Mouse (Mus musculus): ENCODE measurements around the gene Drg1. TPM values are rescaled to one million over a fixed set of nuclear protein-coding genes. Genes with fewer than 3 reads are reported as not detected.
A peak's percentile ranks its signal among the peaks of the same experiment; 100 is the strongest.

Drg1 gene
- total and polyA plus RNA-seq, 2 experiments from 2014 or later, result 115 to 201 TPM

GRCm38 (mm10) chr11:3285940-3286339, 19.7 kb upstream of the Drg1 start:
- 84% methylated on average over 3 of the region's 3 CpGs for WGBS
- DNase-seq (no peak), ATAC-seq (no peak)
- H3K4me1 ChIP-seq (ENCODE audit: insufficient read depth), result no peaks in the 10 kb centered on the region
- no peak overlapping the region for H3K4me3 ChIP-seq (ENCODE audit: low read depth, low read length)
- no peak for TF ChIP-seq CTCF (IDR thresholded peaks at IDR 0.05; ENCODE audit: low read depth)
- no peak overlapping the region for H3K9ac ChIP-seq
- H3K27ac ChIP-seq (ENCODE audit: low read depth, low read length), result no peak overlapping the region
- no peaks in the 10 kb centered on the region for H3K27me3 ChIP-seq (ENCODE audit: insufficient read depth, low read length)
- no peaks in the 10 kb centered on the region for H3K9me3 ChIP-seq (ENCODE audit: low read length)
- no peaks in the 10 kb centered on the region for H3K36me3 ChIP-seq (ENCODE audit: insufficient read depth)
- H3K4me2 ChIP-seq (ENCODE audit: low read depth), result no peak overlapping the region

- no peak overlapping the region for H3K9ac ChIP-seq
- no peak for TF ChIP-seq CTCF (IDR thresholded peaks at IDR 0.05; ENCODE audit: low read depth)
- 90% methylated on average over 6 of the region's 6 CpGs for WGBS
- no peak for DNase-seq
- H3K27me3 ChIP-seq (ENCODE audit: insufficient read depth, low read length), result no peaks in the 10 kb centered on the region
- H3K27ac ChIP-seq (ENCODE audit: low read depth, low read length), result no peak overlapping the region
- ATAC-seq, result no peak
- no peaks in the 10 kb centered on the region for H3K9me3 ChIP-seq (ENCODE audit: low read length)
- H3K4me3 ChIP-seq (ENCODE audit: low read depth, low read length), result no peak overlapping the region
- no peaks in the 10 kb centered on the region for H3K36me3 ChIP-seq (ENCODE audit: insufficient read depth)
- no peak overlapping the region for H3K4me2 ChIP-seq (ENCODE audit: low read depth)
- H3K4me1 ChIP-seq (ENCODE audit: insufficient read depth), result no peaks in the 10 kb centered on the region
Measured at GRCm38 (mm10) chr11:3283645-3284044, 17.4 kb upstream of the Drg1 start.

GRCm38 (mm10) chr11:3282887-3283286, 16.7 kb upstream of the Drg1 start:
- DNase-seq, result no peak
- no peaks in the 10 kb centered on the region for H3K4me1 ChIP-seq (ENCODE audit: insufficient read depth)
- no peak overlapping the region for H3K9ac ChIP-seq
- H3K27ac ChIP-seq (ENCODE audit: low read depth, low read length), result no peak overlapping the region
- H3K9me3 ChIP-seq (ENCODE audit: low read length), result no peaks in the 10 kb centered on the region
- no peak overlapping the region for H3K4me3 ChIP-seq (ENCODE audit: low read depth, low read length)
- TF ChIP-seq CTCF (IDR thresholded peaks at IDR 0.05; ENCODE audit: low read depth), result no peak
- WGBS, result 86% methylated on average over 6 of the region's 6 CpGs
- H3K27me3 ChIP-seq (ENCODE audit: insufficient read depth, low read length), result no peaks in the 10 kb centered on the region
- no peaks in the 10 kb centered on the region for H3K36me3 ChIP-seq (ENCODE audit: insufficient read depth)
- no peak overlapping the region for H3K4me2 ChIP-seq (ENCODE audit: low read depth)
- ATAC-seq, result no peak

GRCm38 (mm10) chr11:3279729-3280128, 13.5 kb upstream of the Drg1 start:
- H3K27me3 ChIP-seq (ENCODE audit: insufficient read depth, low read length), result no peaks in the 10 kb centered on the region
- WGBS, result 80% methylated on average over 2 of the region's 2 CpGs
- no peak for DNase-seq
- H3K4me3 ChIP-seq (ENCODE audit: low read depth, low read length), result no peak overlapping the region
- no peak for ATAC-seq
- no peaks in the 10 kb centered on the region for H3K9me3 ChIP-seq (ENCODE audit: low read length)
- no peaks in the 10 kb centered on the region for H3K4me1 ChIP-seq (ENCODE audit: insufficient read depth)
- H3K9ac ChIP-seq, result no peak overlapping the region
- no peak overlapping the region for H3K27ac ChIP-seq (ENCODE audit: low read depth, low read length)
- no peak overlapping the region for H3K4me2 ChIP-seq (ENCODE audit: low read depth)
- H3K36me3 ChIP-seq (ENCODE audit: insufficient read depth), result no peaks in the 10 kb centered on the region
- TF ChIP-seq CTCF (IDR thresholded peaks at IDR 0.05; ENCODE audit: low read depth), result no peak

- H3K27ac ChIP-seq (ENCODE audit: low read depth, low read length), result no peak overlapping the region
- WGBS, result 65% methylated on average over 5 of the region's 5 CpGs
- no peak for DNase-seq
Measured at GRCm38 (mm10) chr11:3278351-3278750, 12.1 kb upstream of the Drg1 start.

GRCm38 (mm10) chr11:3269241-3269640, 3.0 kb upstream of the Drg1 start:
- Histone ChIP-seq H3K4me1 (ENCODE audit: insufficient read depth) (peaks cover 9% of the 10 kb centered on the region), H3K27me3 (ENCODE audit: insufficient read depth, low read length) (no peaks in the 10 kb centered on the region), H3K9ac (no peak overlapping the region), H3K4me3 (ENCODE audit: low read depth, low read length) (no peak overlapping the region), H3K4me2 (ENCODE audit: low read depth) (no peak overlapping the region), H3K9me3 (ENCODE audit: low read length) (no peaks in the 10 kb centered on the region), H3K27ac (ENCODE audit: low read depth, low read length) (no peak overlapping the region), H3K36me3 (ENCODE audit: insufficient read depth) (no peaks in the 10 kb centered on the region)
- WGBS, result 36% methylated on average over 4 of the region's 4 CpGs
- ATAC-seq, result no peak
- DNase-seq, result no peak
- TF ChIP-seq CTCF (IDR thresholded peaks at IDR 0.05; ENCODE audit: low read depth), result no peak

More at GRCm38 (mm10) chr11:3278351-3278750, 12.1 kb upstream of the Drg1 start:
- Histone ChIP-seq H3K9me3 (ENCODE audit: low read length) (no peaks in the 10 kb centered on the region), H3K4me2 (ENCODE audit: low read depth) (no peak overlapping the region), H3K4me1 (ENCODE audit: insufficient read depth) (no peaks in the 10 kb centered on the region), H3K27me3 (ENCODE audit: insufficient read depth, low read length) (no peaks in the 10 kb centered on the region), H3K36me3 (ENCODE audit: insufficient read depth) (no peaks in the 10 kb centered on the region), H3K4me3 (ENCODE audit: low read depth, low read length) (no peak overlapping the region), H3K9ac (no peak overlapping the region)
- ATAC-seq, result no peak
- TF ChIP-seq CTCF (IDR thresholded peaks at IDR 0.05; ENCODE audit: low read depth), result no peak

- no peak for TF ChIP-seq CTCF (IDR thresholded peaks at IDR 0.05; ENCODE audit: low read depth)
- WGBS, result 47% methylated on average over 7 of the region's 7 CpGs
Measured at GRCm38 (mm10) chr11:3267133-3267532, 918 bp upstream of the Drg1 start.

More at GRCm38 (mm10) chr11:3267133-3267532, 918 bp upstream of the Drg1 start:
- ATAC-seq (no peak), DNase-seq (no peak)
- Histone ChIP-seq H3K27me3 (ENCODE audit: insufficient read depth, low read length) (no peaks in the 10 kb centered on the region), H3K4me3 (ENCODE audit: low read depth, low read length) (peak overlapping the region; percentile 99), H3K4me2 (ENCODE audit: low read depth) (peak overlapping the region; percentile 52), H3K9me3 (ENCODE audit: low read length) (no peaks in the 10 kb centered on the region), H3K27ac (ENCODE audit: low read depth, low read length) (peak overlapping the region; percentile 97; the same call in 1 of the 2 replicates), H3K4me1 (ENCODE audit: insufficient read depth) (peaks cover 9% of the 10 kb centered on the region), H3K36me3 (ENCODE audit: insufficient read depth) (peaks cover 17% of the 10 kb centered on the region), H3K9ac (0 out of 2 replicates have a peak overlapping the region, but pooled peaks have one; percentile 98)

Data from forebrain, postnatal 0 days (tissue).